Mouse (Mus musculus): ENCODE data around the gene Rrbp1. TPM values are rescaled to one million over a fixed set of nuclear protein-coding genes. Genes with fewer than 3 reads are reported as not detected.

Rrbp1 gene
- polyA plus RNA-seq, 1 experiment: 127 TPM

DNA sequence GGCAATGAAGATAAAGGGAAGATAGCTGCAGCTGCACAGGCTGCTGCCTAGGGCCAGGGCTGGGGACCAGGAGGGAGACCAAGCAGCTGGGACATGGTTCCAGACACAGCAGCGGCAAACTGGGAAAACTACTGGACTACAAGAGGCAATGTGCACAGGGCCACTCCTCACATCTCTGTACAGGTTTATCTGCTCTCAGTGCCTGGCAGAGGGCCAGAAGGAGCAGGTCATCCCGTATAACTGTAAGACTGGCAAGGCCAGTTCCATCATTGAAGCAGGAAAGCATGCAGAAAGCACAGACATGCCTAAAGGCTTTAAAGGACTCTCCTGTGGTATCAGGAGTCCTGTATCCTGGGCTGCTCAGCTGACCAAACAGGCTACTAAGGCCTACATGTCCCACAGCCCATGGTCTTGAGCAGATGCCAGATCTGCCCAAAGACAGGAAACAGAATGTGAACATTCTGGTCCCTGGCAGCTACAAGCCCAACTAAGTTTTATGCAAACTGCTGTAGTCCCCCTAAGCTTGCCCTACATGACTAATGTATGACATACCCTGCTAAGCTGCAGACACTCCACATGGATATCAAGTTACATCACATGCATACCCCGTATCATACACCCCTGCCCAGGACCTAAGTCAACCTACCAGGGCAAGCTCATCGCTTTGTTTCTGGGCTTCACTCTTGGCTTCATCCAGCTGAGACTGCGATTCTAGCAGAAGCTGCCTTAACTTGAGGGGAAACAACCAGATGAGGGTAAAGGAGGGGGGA lies 59.3 kb downstream of the Rrbp1 start:
- H3K4me2 ChIP-seq (ENCODE audit: low read depth): no peak overlapping the region
- H3K27me3 ChIP-seq (ENCODE audit: control insufficient read depth, insufficient read depth, insufficient read length): no peaks in the 10 kb centered on the region
- H3K36me3 ChIP-seq (ENCODE audit: control insufficient read depth, insufficient read depth): peaks cover 77% of the 10 kb centered on the region
- H3K79me2 ChIP-seq (ENCODE audit: control insufficient read depth, insufficient read depth): no peaks in the 10 kb centered on the region
- TF ChIP-seq MYOG (IDR thresholded peaks at IDR 0.05; ENCODE audit: control insufficient read depth in 1 of 3, insufficient read depth in 1 of 3, insufficient read length in 2 of 3, low read depth in 2 of 3) (no peak), REST (IDR thresholded peaks at IDR 0.05; ENCODE audit: insufficient read depth, insufficient read length) (no peak), SRF (IDR thresholded peaks at IDR 0.05; ENCODE audit: control insufficient read depth, insufficient read length, low read depth) (no peak)
- H3ac ChIP-seq (ENCODE audit: control insufficient read depth, insufficient read length): no peak overlapping the region
- no peak overlapping the region for H3K4me3 ChIP-seq

DNA sequence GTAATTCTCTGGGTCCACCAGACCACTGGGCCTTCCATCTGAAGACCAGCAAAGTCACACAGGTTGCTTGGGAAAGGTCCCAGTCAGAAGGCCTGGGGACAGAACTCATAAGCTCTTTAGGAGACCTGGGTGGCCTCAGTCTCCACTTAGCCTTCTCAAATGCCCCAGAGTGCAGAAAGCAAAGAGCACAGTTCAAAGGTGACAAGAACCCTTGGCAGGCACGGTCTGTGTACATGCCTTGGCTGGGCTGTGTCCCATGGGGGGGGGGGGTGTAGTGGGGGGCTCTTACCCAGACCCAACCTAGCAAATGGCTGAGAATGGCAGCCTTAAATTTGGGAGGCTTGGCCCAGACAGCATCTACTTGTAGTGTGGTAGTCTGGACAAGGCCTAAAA lies 60.0 kb downstream of the Rrbp1 start:
- H3K4me3 ChIP-seq: no peak overlapping the region
- no peak for TF ChIP-seq E2F4 (IDR thresholded peaks at IDR 0.05; ENCODE audit: insufficient read depth)
- TF ChIP-seq POLR2AphosphoS2 (IDR thresholded peaks at IDR 0.05; ENCODE audit: insufficient read length, low read depth): peak; percentile 6
- no peak overlapping the region for H3K4me2 ChIP-seq (ENCODE audit: low read depth)
- H3K36me3 ChIP-seq (ENCODE audit: control insufficient read depth, insufficient read depth): peaks cover 77% of the 10 kb centered on the region
- H3K79me2 ChIP-seq (ENCODE audit: control insufficient read depth, insufficient read depth): no peaks in the 10 kb centered on the region
- H3ac ChIP-seq (ENCODE audit: control insufficient read depth, insufficient read length): no peak overlapping the region
- no peaks in the 10 kb centered on the region for H3K27me3 ChIP-seq (ENCODE audit: control insufficient read depth, insufficient read depth, insufficient read length)

DNA sequence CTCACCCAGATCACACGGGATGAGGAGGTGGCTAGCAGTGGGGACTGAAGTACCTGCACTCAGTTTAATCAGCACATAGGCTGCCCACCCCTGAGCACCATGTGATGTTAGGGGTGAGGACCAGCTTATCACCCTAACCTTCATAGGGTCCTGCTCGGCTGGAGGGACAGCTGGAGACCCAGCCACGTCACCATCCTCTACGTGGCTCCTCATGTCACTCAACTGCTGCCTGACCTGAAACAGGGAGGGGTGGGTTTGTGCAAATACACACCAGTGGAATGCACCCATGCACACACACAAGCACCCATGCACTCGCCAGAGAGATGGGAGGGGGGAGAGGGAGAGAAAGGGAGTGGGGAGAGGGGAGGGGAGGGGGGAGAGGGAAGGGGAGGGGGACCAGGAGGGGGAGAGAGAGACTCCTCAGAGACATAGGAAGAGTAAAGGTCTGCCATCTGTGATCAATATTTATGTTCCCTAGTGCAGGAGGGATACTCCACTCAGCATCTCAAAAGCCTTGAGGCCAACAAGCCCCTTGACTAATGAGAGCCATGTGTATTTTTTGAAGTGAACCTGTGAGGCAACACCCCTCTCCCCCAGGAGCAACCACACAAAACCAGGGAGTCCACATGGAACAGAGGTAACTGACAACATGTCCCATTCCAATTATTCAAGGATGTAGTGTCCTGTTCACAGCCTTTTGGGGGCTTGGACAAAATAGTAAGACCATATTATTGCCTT lies 60.6 kb downstream of the Rrbp1 start:
- Histone ChIP-seq H3ac (ENCODE audit: control insufficient read depth, insufficient read length) (no peak overlapping the region), H3K4me3 (no peak overlapping the region), H3K36me3 (ENCODE audit: control insufficient read depth, insufficient read depth) (peaks cover 76% of the 10 kb centered on the region), H3K4me2 (ENCODE audit: low read depth) (no peak overlapping the region), H3K79me2 (ENCODE audit: control insufficient read depth, insufficient read depth) (no peaks in the 10 kb centered on the region), H3K27me3 (ENCODE audit: control insufficient read depth, insufficient read depth, insufficient read length) (no peaks in the 10 kb centered on the region)
- no peak for TF ChIP-seq CEBPB (IDR thresholded peaks at IDR 0.05; ENCODE audit: insufficient read depth, poor library complexity, severe bottlenecking)
- TF ChIP-seq TCF3 (IDR thresholded peaks at IDR 0.05; ENCODE audit: insufficient read length, low read depth): no peak
- TF ChIP-seq SRF (IDR thresholded peaks at IDR 0.05; ENCODE audit: control insufficient read depth, insufficient read length, low read depth): no peak
- peak; percentile 36 for TF ChIP-seq POLR2AphosphoS2 (IDR thresholded peaks at IDR 0.05; ENCODE audit: insufficient read length, low read depth)
- TF ChIP-seq TCF12 (IDR thresholded peaks at IDR 0.05; ENCODE audit: insufficient read depth, poor library complexity, severe bottlenecking): no peak

DNA sequence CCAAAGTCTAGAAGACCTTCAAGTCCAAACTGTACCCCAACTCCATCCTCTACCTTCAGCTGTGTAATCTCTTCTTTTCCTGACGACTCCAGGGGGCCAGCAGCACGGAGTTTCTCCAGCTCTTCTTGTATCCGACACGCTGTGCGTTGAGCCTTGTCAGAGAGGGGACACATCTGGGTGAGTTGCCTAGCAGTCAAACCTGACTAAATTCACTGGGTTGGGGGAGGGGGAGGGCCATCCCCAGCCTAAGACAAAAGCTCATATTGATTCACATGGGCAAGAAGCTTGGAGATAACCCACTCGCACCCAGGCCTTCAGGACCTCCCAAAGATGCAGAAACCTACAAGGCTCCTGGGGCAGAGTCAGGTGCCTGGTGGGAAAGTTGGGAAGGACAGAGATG lies 61.8 kb downstream of the Rrbp1 start:
- Histone ChIP-seq H3K36me3 (ENCODE audit: control insufficient read depth, insufficient read depth) (peaks cover 73% of the 10 kb centered on the region), H3K4me3 (no peak overlapping the region), H3K79me2 (ENCODE audit: control insufficient read depth, insufficient read depth) (no peaks in the 10 kb centered on the region), H3K4me2 (ENCODE audit: low read depth) (no peak overlapping the region), H3ac (ENCODE audit: control insufficient read depth, insufficient read length) (no peak overlapping the region), H3K27me3 (ENCODE audit: control insufficient read depth, insufficient read depth, insufficient read length) (no peaks in the 10 kb centered on the region)
- TF ChIP-seq CEBPB (IDR thresholded peaks at IDR 0.05; ENCODE audit: insufficient read depth, poor library complexity, severe bottlenecking): no peak
- TF ChIP-seq USF1 (IDR thresholded peaks at IDR 0.05; ENCODE audit: low read depth): no peak
- TF ChIP-seq TCF12 (IDR thresholded peaks at IDR 0.05; ENCODE audit: insufficient read depth, poor library complexity, severe bottlenecking): no peak
- no peak for TF ChIP-seq REST (IDR thresholded peaks at IDR 0.05; ENCODE audit: insufficient read depth, insufficient read length)
- no peak for TF ChIP-seq POLR2AphosphoS2 (IDR thresholded peaks at IDR 0.05; ENCODE audit: insufficient read length, low read depth)

DNA sequence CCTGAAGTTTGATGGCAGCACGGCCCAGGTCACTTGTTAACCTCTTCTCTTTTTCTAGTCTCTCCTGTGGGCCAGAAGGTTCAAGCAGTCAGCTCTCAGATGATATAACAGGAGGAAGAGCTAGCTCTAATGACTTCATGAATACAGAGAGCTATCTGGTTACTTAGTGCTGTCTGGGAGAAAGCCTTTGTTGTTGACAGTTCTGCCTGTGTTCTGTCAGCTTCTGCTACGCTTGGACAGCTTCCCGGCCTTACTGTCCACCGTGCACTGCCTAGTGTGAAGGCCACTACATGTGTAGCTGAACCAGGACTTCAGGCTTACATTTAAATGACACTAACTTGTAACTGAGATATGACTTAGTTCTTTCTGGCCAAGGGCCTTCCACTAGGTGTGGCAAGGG lies 62.6 kb downstream of the Rrbp1 start:
- H3K4me3 ChIP-seq: no peak overlapping the region
- no peak overlapping the region for H3K4me2 ChIP-seq (ENCODE audit: low read depth)
- peaks cover 73% of the 10 kb centered on the region for H3K36me3 ChIP-seq (ENCODE audit: control insufficient read depth, insufficient read depth)
- H3ac ChIP-seq (ENCODE audit: control insufficient read depth, insufficient read length): no peak overlapping the region
- no peak for TF ChIP-seq SRF (IDR thresholded peaks at IDR 0.05; ENCODE audit: control insufficient read depth, insufficient read length, low read depth)
- TF ChIP-seq POLR2A (IDR thresholded peaks at IDR 0.05; ENCODE audit: insufficient read length, low read depth): no peak
- TF ChIP-seq USF1 (IDR thresholded peaks at IDR 0.05; ENCODE audit: low read depth): no peak
- TF ChIP-seq TCF12 (IDR thresholded peaks at IDR 0.05; ENCODE audit: insufficient read depth, poor library complexity, severe bottlenecking): no peak
- no peak for TF ChIP-seq REST (IDR thresholded peaks at IDR 0.05; ENCODE audit: insufficient read depth, insufficient read length)
- TF ChIP-seq POLR2AphosphoS2 (IDR thresholded peaks at IDR 0.05; ENCODE audit: insufficient read length, low read depth): no peak
- no peak for TF ChIP-seq E2F4 (IDR thresholded peaks at IDR 0.05; ENCODE audit: insufficient read depth)
- TF ChIP-seq TCF3 (IDR thresholded peaks at IDR 0.05; ENCODE audit: insufficient read length, low read depth): no peak
- TF ChIP-seq MAX (IDR thresholded peaks at IDR 0.05; ENCODE audit: low read depth): no peak
- TF ChIP-seq CEBPB (IDR thresholded peaks at IDR 0.05; ENCODE audit: insufficient read depth, poor library complexity, severe bottlenecking): no peak
- no peak for TF ChIP-seq MYOD1 (IDR thresholded peaks at IDR 0.05; ENCODE audit: control insufficient read depth in 1 of 3, insufficient read length in 2 of 3, low read depth in 2 of 3)
- no peak for TF ChIP-seq MYOG (IDR thresholded peaks at IDR 0.05; ENCODE audit: control insufficient read depth in 1 of 3, insufficient read depth in 1 of 3, insufficient read length in 2 of 3, low read depth in 2 of 3)
- H3K79me2 ChIP-seq (ENCODE audit: control insufficient read depth, insufficient read depth): no peaks in the 10 kb centered on the region
- H3K27me3 ChIP-seq (ENCODE audit: control insufficient read depth, insufficient read depth, insufficient read length): no peaks in the 10 kb centered on the region

Measured in myocyte (in vitro differentiated cells).